Mouse (Mus musculus) hindbrain, embryonic 16.5 days (tissue): Measurements from ENCODE around the gene Fbxo24. TPM values are rescaled to one million over a fixed set of nuclear protein-coding genes. Genes with fewer than 3 reads are reported as not detected.
A peak's percentile ranks its signal among the peaks of the same experiment; 100 is the strongest.

Experiments
- ATAC-seq: fragments of 200-750 bp; cut with Nextera tagmentation; 2 replicates; pipeline ENCODE4 v1.8.0; 2017; ENCODE audit warnings: moderate TSS enrichment, moderate library complexity
- H3K27ac ChIP-seq: fragments of 300-500 bp; sonication (generic); 2 replicates; pipeline ENCODE4 v1.5.1; 2014; ENCODE audit warnings: low read depth, mild to moderate bottlenecking, control low read depth, low read length, moderate library complexity
- H3K27me3 ChIP-seq: fragments of 300-500 bp; sonication (generic); replicated peaks from 2 replicates; pipeline ENCODE4 v1.6.1; 2014; ENCODE audit warnings: low read length; ENCODE audit not compliant: control insufficient read depth, insufficient read depth
- H3K36me3 ChIP-seq: fragments of 300-500 bp; sonication (generic); 2 replicates; pipeline ENCODE4 v1.6.1; 2014; ENCODE audit warnings: mild to moderate bottlenecking, low read length, moderate library complexity, mixed read lengths; ENCODE audit not compliant: control insufficient read depth, insufficient read depth
- H3K4me1 ChIP-seq: fragments of 300-500 bp; sonication (generic); 2 replicates; pipeline ENCODE4 v1.6.1; 2014; ENCODE audit warnings: low read depth, low read length; ENCODE audit not compliant: control insufficient read depth, insufficient read depth
- H3K4me2 ChIP-seq: fragments of 300-500 bp; sonication (generic); 2 replicates; pipeline ENCODE4 v1.6.1; 2014; ENCODE audit warnings: mild to moderate bottlenecking, low read length, control low read depth, moderate library complexity
- H3K4me3 ChIP-seq: fragments of 300-500 bp; sonication (generic); 2 replicates; pipeline ENCODE4 v1.5.1; 2014; ENCODE audit warnings: mild to moderate bottlenecking, low read length, control low read depth, moderate library complexity
- H3K9ac ChIP-seq: fragments of 300-500 bp; sonication (generic); 2 replicates; pipeline ENCODE4 v1.6.1; 2014; ENCODE audit warnings: low read depth, mild to moderate bottlenecking, control low read depth, low read length, moderate library complexity
- H3K9me3 ChIP-seq: fragments of 300-500 bp; sonication (generic); 2 replicates; pipeline ENCODE4 v1.6.1; 2014; ENCODE audit warnings: mild to moderate bottlenecking, low read length, moderate library complexity; ENCODE audit not compliant: control insufficient read depth
- WGBS: fragments of 180-500 bp; shearing (Covaris S2); extraction: QIAGEN DNeasy Blood & Tissue Kit; methylation state at CpG from one replicate; pipeline ENCODE4 v1.1.7; 2014; 5-methylcytosine and 5-hydroxymethylcytosine counted together
- polyA plus RNA-seq: library from polyadenylated mRNA; unstranded; fragments of >200 nt; fragmentation: Nextera tagmentation; extraction: Ambion mirVana; gene quantifications from 2 replicates; pipeline ENCODE4 v1.2.1, GENCODE M21; 2015

Gene Fbxo24
- polyA plus RNA-seq, 1 experiment from 2014 or later = not detected

DNA sequence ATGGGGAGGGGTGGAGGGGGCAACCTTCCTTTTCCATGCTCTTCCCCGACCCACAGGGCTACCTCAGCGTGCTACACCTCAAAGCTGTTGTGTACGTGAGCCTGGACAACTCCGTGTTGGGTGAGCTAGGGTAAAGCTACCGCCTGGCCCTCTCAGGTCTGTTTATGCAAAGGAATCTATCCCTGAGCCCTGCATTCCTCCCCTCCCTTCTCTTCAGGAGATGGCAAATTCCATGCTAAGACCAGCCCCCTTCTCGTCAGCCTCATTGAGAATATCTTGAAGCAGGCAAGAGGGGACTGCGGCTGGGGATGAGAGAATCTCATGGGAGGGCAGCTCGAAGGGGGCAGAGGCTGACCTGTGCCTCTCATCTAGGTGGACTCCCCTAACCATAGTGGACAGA lies 46.1 kb downstream of the Fbxo24 start:
- Histone ChIP-seq H3K27me3 (no peaks in the 10 kb centered on the region; the same call in 1 of the 2 replicates), H3K36me3 (no peaks in the 10 kb centered on the region), H3K4me1 (peaks cover 5% of the 10 kb centered on the region; the same call in 1 of the 2 replicates), H3K27ac (no peak overlapping the region; the same call in 1 of the 2 replicates), H3K4me3 (peak overlapping the region; percentile 32), H3K4me2 (peak overlapping the region; percentile 52), H3K9ac (peak overlapping the region; percentile 67), H3K9me3 (no peaks in the 10 kb centered on the region)
- no peak for ATAC-seq
- 42% methylated on average over 8 of the region's 8 CpGs for WGBS

DNA sequence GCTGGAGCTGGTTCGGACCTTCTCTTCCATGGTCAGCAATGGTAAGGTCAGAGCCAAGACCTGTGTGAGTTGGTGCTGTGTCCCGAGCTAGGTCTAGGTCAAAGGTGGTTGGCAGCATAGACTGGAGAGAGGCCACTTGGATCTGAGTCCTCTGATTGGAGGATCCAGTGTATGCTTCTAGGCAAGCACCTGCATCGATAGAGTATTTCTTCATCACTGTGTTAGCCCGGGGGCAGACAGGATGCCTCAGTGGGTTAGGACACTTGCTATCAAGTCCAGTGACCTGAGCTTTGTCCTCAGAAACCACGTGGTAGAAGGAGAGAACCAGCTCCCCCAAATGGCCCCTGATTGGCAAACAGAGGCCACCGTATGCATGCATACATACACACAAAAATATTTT lies 48.6 kb downstream of the Fbxo24 start:
- Histone ChIP-seq H3K36me3 (no peaks in the 10 kb centered on the region), H3K4me2 (no peak overlapping the region), H3K9ac (no peak overlapping the region), H3K4me1 (peaks cover 5% of the 10 kb centered on the region; the same call in 1 of the 2 replicates), H3K4me3 (no peak overlapping the region), H3K27ac (no peak overlapping the region), H3K9me3 (no peaks in the 10 kb centered on the region), H3K27me3 (no peaks in the 10 kb centered on the region; the same call in 1 of the 2 replicates)
- WGBS = 72% methylated on average over 6 of the region's 6 CpGs
- ATAC-seq = no peak

- H3K9me3 ChIP-seq = no peaks in the 10 kb centered on the region
- 7% methylated on average over 27 of the region's 27 CpGs for WGBS
- ATAC-seq = peak; percentile 58; the same call in 1 of the 2 replicates
- H3K4me3 ChIP-seq = peak overlapping the region; percentile 18
- peak overlapping the region; percentile 58 for H3K9ac ChIP-seq
- no peak overlapping the region for H3K27ac ChIP-seq
- H3K4me1 ChIP-seq = 0 out of 2 replicates have a peak, but pooled peaks cover 2% of the 10 kb centered on the region
- no peaks in the 10 kb centered on the region for H3K27me3 ChIP-seq
- H3K36me3 ChIP-seq = no peaks in the 10 kb centered on the region
- H3K4me2 ChIP-seq = peak overlapping the region; percentile 52
These were observed 54.3 kb downstream of the Fbxo24 start for GRCm38 (mm10) chr5:137574470-137574901.

DNA sequence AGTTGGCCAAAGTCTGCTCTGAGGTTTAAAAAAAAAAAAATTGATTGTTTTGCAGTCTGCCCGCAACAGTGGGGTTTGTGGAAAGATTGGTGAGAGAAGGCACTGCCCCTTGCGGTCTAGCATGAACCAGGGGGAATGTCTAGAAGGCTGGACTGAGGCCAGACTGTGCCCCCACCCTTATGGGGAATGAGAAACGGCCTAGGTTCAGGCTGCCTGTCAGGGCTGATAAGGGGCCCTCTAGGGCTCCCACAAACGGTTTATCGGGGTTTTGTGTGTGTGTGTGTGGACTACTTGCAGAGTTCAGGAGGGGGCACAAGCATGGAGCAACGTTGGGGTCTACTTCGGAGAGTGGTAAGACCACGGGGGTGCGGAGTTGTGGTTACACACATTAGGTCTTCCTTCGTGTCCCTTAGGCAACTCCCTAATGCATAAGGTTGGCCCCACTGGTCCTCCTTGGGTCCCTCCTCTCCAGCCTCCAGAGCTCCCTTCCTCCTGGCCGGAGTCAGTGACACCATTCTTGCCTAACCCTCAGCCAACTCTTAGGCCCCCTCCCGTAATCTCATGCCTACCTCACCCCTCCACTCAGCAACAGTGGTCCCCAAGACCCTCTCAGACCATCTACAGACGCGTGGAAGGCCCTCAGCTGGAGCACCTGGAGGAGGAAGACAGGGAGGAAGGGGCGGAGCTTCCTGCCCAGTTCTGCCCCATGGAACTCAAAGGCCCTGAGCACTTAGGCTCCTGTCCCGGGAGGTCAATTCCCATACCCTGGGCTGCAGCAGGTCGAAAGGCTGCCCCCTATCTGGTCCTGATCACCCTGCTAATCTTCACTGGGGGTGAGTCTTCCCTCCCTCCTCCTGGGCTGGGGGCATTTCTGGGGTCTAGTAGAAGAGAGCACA lies 57.9 kb downstream of the Fbxo24 start:
- WGBS = 82% methylated on average over 17 of the region's 17 CpGs

DNA sequence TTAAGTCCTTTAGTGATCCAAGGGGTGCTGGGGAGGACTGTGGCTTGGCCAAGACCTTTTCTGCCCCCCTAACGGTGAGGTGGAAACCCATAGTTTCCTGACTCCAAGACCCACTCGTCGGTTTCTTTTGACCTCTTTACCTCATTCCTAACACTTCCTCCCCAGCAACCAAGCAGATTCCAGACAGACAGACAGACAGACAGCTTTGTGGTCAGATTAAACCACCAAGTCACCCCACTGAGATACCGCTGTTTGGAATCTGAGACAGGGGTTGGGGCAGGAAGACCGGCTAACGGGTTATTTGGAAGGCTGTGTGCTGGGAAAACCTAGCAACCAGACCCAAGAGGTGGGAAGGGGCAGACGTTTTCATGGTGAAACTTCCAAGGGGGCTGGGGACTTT lies 58.6 kb downstream of the Fbxo24 start:
- Histone ChIP-seq H3K27me3 (no peaks in the 10 kb centered on the region), H3K4me1 (peaks cover 4% of the 10 kb centered on the region; the same call in 1 of the 2 replicates), H3K27ac (no peak overlapping the region), H3K9me3 (no peaks in the 10 kb centered on the region), H3K4me2 (no peak overlapping the region), H3K9ac (no peak overlapping the region), H3K36me3 (peaks cover 9% of the 10 kb centered on the region; the same call in 1 of the 2 replicates), H3K4me3 (no peak overlapping the region)
- ATAC-seq = no peak
- WGBS = 46% methylated on average over 7 of the region's 7 CpGs

More for the DNA sequence above, 57.9 kb downstream of the Fbxo24 start:
- Histone ChIP-seq H3K27ac (no peak overlapping the region), H3K36me3 (peaks cover 9% of the 10 kb centered on the region; the same call in 1 of the 2 replicates), H3K4me1 (0 out of 2 replicates have a peak, but pooled peaks cover 2% of the 10 kb centered on the region), H3K27me3 (no peaks in the 10 kb centered on the region), H3K4me3 (no peak overlapping the region), H3K4me2 (no peak overlapping the region), H3K9ac (no peak overlapping the region), H3K9me3 (no peaks in the 10 kb centered on the region)
- no peak for ATAC-seq

DNA sequence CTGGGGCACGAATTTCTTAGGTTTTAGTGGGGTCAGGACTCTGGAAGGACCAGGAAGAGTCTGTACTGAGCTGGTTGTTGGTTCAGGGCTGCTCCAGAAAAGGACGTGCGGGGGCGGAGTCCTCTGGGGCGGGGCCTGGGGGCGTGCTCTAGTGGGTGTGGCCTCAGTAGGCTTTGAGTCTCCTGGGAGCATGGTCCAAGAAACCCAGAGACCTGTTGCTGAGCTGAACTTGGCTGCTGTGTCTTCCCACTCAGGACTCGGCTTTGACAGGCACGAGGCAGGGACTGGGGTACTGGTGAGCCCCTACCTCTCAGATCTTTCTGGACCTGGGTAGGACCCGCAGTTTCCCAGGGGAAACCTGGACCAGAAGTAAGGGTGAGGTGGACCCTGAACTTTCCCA lies 59.1 kb downstream of the Fbxo24 start, which contains the start of gene Tfr2:
Gene Tfr2, plus strand, starts transcription at position 176 of the 400 bp plus-strand sequence.
- peaks cover 4% of the 10 kb centered on the region; the same call in 1 of the 2 replicates for H3K4me1 ChIP-seq
- no peak within 1 kb of the TSS for H3K9ac ChIP-seq
- H3K27me3 ChIP-seq = no peaks in the 10 kb centered on the region
- 37% methylated on average over 9 of the region's 9 CpGs for WGBS
- no peak within 1 kb of the TSS for H3K4me2 ChIP-seq
- no peak within 1 kb of the TSS for H3K27ac ChIP-seq
- no peak for ATAC-seq
- H3K36me3 ChIP-seq = peaks cover 10% of the 10 kb centered on the region
- no peaks in the 10 kb centered on the region for H3K9me3 ChIP-seq
- no peak within 1 kb of the TSS for H3K4me3 ChIP-seq

DNA sequence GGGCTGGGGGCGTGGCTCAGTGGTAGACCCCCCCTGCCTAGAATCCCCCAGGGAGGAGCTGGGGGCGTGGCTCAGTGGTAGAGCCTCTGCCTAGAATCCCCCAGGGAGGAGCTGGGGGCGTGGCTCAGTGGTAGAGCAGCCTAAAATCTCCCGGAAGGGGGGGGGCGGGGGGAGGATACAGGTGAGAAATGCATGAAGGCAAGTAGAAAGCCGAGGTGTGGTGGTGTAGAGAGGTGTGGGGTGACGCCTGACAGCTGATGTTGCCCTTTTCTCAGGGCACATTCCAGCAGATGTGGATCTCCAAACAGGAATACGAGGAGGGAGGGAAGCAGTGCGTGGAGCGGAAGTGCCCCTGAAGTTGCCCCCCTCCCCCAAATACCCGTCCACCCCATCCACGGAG lies 59.8 kb downstream of the Fbxo24 start:
- H3K36me3 ChIP-seq = peaks cover 13% of the 10 kb centered on the region
- no peaks in the 10 kb centered on the region for H3K9me3 ChIP-seq
- no peaks in the 10 kb centered on the region for H3K27me3 ChIP-seq
- no peak for ATAC-seq
- WGBS = 73% methylated on average over 12 of the region's 12 CpGs
- H3K9ac ChIP-seq = no peak overlapping the region
- no peak overlapping the region for H3K4me3 ChIP-seq
- H3K27ac ChIP-seq = no peak overlapping the region
- peaks cover 2% of the 10 kb centered on the region; the same call in 1 of the 2 replicates for H3K4me1 ChIP-seq
- no peak overlapping the region for H3K4me2 ChIP-seq

GRCm38 (mm10) chr5:137568223-137568798 lies 60.5 kb downstream of the Fbxo24 start:
- Histone ChIP-seq H3K9me3 (no peaks in the 10 kb centered on the region), H3K4me1 (peaks cover 2% of the 10 kb centered on the region; the same call in 1 of the 2 replicates), H3K9ac (no peak overlapping the region), H3K27ac (no peak overlapping the region), H3K27me3 (no peaks in the 10 kb centered on the region), H3K36me3 (peaks cover 13% of the 10 kb centered on the region), H3K4me3 (no peak overlapping the region), H3K4me2 (no peak overlapping the region)
- no peak for ATAC-seq
- WGBS = 81% methylated on average over 8 of the region's 8 CpGs

DNA sequence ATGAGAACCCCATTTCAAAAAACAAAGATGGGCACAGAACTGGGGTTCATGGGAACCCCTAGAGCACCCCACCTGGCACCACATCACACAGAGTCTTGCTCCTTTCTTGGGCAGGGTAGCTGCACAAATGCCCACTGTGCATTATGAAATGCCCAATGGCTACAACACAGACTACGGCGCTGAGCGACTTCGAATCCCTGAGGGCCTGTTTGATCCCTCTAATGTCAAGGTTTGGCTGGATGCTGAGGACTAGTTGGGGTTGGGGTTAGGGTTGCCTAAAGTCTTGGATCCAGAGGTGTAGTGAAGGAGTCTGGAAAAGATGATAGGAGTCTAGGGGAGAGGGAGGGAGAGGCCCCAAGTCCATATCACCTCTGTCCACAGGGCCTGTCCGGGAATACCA lies 62.4 kb downstream of the Fbxo24 start:
- Histone ChIP-seq H3K9me3 (no peaks in the 10 kb centered on the region), H3K9ac (no peak overlapping the region), H3K27ac (no peak overlapping the region), H3K27me3 (no peaks in the 10 kb centered on the region), H3K36me3 (peaks cover 13% of the 10 kb centered on the region), H3K4me1 (peaks cover 2% of the 10 kb centered on the region; the same call in 1 of the 2 replicates), H3K4me2 (no peak overlapping the region), H3K4me3 (no peak overlapping the region)
- no peak for ATAC-seq
- 92% methylated on average over 5 of the region's 5 CpGs for WGBS
